Mouse (Mus musculus) yolk sac, embryonic 10.5 days (tissue): ENCODE results near the gene Mfsd4a.
A peak's percentile ranks its signal among the peaks of the same experiment; 100 is the strongest.

Source experiments
- DNase-seq: peaks from one replicate; pipeline ENCODE4 v3.0.0-alpha.2; 2017; ENCODE audit warnings: low spot score

The Mfsd4a gene

DNA sequence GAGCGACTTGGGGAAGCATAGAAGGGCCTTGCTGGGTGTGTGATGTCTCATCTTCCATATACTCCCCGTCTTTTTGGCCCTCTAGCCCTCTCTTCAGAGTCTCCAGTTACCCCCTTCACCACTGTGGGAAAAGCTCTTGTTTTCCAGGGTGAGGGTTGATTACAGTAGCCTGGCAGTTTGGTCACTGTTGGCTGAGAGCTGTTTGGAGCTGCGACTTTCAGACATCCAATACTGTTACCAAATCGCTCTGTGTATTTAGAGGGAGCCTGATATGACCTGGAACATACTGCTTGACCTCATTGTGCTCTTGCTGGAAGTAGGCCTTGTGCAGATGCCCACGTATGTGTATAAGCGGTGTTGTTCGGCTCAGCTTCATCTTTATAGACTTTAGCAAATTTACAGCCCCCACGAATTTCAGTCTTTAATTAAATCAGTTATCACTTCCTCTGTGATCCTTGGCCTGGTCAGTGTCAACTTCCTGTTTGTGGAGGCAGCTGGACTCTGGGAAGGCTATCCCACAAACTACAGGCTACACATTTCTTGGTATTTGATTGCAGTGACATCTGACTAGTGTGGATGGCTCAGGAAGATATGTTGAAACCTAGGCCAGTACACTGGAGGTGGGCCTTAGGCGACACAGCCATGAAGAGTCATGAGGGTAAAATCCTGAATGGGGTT lies 77.6 kb downstream of the Mfsd4a start:
- DNase-seq: no peak

DNA sequence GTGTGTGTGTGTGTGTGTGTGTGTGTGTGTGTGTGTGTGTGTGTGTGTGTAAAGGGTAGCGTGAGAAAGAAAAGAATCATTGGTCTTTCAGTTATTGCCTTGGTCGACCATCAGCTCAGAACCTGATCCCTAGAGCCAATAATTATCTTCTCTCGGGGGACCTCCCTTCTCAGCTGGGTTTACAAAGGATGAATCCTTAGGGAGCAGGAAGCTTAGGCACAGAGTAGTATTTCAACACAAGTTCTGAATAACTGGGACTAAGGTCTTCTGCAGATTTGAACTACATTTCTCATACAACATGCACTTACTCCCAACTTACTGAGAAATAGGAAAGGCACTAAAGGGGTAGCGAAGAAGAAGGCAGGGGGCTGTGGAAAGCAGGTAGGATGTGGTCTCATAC lies 78.4 kb downstream of the Mfsd4a start:
- no peak for DNase-seq

DNA sequence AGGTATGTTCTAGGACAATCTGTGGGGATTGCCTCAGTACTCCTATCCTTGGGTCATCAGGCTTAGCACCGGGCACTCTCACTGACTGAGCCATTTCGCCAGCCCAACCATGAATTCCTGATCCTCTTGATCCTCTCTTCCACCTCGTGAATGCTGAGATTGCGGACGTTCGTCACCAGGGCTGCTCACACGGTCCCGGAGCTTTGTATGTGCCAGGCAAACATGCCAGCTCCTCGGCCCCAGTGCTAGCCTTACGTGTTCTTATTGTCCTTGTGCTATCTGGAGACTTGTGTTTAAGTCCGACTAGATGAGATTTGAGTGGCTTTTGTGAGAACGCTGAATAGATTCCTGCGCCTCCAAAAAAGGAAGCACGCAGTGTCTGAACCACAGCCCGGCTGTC lies 80.4 kb downstream of the Mfsd4a start:
- no peak for DNase-seq

DNA sequence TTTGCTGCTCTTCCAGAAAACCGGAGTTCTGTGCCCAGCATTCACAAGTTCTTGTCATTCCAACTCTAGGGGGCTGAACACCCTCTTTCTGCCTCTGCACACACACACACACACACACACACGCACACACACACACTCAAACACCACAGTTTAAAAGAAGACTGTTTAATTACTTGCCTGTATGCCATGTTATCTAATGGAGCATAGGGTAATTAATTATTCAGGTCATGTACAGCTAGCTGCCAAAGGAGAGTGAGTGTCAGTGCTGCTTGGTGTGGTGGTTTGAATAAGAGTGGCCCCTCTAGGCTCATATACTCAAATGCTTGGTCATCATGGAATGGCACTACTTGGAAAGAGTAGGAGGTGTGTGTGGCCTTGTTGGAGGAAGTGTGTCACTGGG lies 84.1 kb downstream of the Mfsd4a start:
- DNase-seq: no peak

DNA sequence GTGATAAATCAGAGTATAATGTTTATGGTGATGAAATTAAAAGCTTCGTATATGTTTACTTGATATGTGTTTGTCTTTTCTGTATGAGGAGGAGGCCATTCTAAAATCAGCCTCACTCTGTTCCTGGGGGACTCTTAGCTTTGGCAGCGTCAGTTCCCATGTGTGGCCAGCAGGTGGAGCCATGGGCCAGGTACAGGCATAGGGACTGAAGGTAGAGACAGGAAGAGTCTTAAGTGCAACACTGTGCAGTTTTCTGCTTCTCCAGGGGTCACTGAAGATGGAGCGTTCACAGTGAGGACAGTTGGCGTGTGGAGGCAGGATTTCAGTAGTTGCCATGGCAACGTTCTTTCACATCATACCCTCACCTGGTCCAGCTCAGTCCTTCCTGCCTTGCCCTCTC lies 85.0 kb downstream of the Mfsd4a start:
- peak; percentile 60 for DNase-seq

DNA sequence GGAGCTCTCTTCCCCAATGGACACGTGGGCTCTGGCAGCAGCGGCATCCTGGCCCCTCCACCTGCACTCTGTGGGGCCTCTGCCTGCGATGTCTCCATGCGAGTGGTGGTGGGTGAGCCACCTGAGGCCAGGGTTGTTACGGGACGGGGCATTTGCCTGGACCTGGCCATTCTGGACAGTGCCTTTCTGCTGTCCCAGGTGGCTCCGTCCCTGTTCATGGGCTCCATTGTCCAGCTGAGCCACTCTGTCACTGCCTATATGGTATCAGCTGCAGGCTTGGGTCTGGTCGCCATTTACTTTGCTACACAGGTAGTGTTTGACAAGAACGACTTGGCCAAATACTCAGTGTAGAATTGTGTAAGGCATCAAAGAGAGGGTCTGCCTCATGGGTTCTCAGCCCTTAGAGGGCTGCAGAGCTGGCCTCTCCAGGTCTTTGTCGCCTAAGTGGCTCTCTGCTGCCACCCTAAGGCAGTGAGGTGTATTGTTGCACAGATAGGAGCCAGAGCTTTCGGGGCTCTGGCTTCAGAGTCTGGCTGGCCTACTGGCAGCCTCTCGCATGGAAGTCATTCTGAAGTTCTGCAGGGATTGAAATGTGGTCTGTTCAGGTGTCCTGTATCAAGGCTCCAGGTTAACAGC lies 86.4 kb downstream of the Mfsd4a start:
- DNase-seq: peak; percentile 44

DNA sequence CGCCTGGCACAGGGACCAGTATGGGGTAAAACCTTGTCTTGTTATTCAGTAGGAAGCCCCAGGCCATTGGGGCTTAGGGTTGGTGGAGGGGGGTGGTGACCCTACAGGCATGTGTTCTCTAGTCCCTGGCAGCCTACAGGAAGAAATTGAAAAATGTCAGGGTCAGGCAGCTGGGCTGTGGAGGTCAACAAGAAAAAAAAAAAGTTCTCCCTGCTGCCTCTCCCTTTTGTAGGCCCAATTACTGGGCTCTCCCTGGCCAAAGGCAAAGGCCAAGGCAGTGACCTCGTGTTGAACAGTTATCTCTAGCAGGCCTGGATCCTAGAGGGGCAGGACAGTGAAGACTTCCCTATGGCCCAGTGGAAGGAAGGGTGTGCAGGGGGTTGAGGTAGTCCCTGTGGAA lies 87.4 kb downstream of the Mfsd4a start:
- DNase-seq: peak; percentile 9

DNA sequence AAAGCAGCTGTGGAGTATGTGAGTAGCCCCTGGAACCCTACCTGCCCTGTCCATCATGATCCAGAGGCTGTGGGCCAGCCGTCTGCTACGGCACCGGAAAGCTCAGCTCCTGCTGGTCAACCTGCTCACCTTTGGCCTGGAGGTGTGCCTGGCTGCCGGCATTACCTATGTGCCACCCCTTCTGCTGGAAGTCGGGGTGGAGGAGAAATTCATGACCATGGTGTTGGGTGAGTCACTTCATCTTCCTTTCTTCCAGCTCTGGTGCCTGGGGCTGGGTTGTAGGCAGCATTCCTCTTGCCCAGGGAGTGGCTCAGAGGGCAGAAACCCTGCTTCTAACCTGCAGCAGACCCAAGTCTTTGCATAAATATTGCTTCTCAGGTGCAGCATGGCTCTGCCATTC lies 91.0 kb downstream of the Mfsd4a start:
- DNase-seq: no peak

DNA sequence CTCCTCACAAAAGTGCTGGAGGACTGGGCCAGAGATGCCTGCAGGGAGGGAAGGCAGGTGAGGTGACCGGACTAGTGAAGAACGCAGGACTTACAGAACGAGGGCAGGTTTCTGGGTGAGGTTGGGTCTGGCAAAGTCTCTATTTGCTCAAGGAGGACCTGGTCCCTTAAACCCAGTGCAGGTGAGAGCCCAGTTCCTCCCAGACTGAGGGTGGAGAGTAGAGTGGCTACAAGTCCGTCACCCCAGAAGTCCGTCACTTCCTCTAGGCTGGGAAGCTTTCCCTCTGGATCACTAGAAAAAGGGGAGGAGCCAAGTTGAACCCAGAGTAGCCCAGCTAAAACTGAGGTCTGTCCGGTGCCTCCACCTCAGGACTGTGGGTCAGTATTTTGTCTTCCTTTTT lies 93.9 kb downstream of the Mfsd4a start:
- DNase-seq: no peak
